Mouse (Mus musculus) CH12.LX (cell line): ENCODE data around the gene Hmces. TPM values are rescaled to one million over a fixed set of nuclear protein-coding genes. Genes with fewer than 3 reads are reported as not detected.

Experiments
- DNase-seq: peaks from one replicate; pipeline ENCODE4 v3.0.0-alpha.2; 2013; ENCODE audit errors: extremely low read depth
- H3K27ac ChIP-seq: 2 replicates; pipeline ENCODE4 v1.5.1; 2012; ENCODE audit warnings: low read depth, mild to moderate bottlenecking, control low read depth, moderate library complexity; ENCODE audit not compliant: insufficient read depth
- H3K27me3 ChIP-seq: replicated peaks from 2 replicates; pipeline ENCODE3; 2012; ENCODE audit warnings: inconsistent platforms
- H3K36me3 ChIP-seq, 2 experiments: replicated peaks in 1 of 2; 2 replicates each; pipeline versions ENCODE3 to v1.6.1; 2012; ENCODE audit warnings: inconsistent platforms in 1 of 2, low read length in 1 of 2, mild to moderate bottlenecking in 1 of 2, mixed read lengths in 1 of 2, moderate library complexity in 1 of 2; ENCODE audit not compliant: control insufficient read depth in 1 of 2, insufficient read depth in 1 of 2
- H3K4me1 ChIP-seq, 2 experiments: 2 replicates each; pipeline ENCODE4 v1.6.1; 2012; ENCODE audit warnings: inconsistent platforms in 1 of 2, moderate library complexity in 1 of 2; ENCODE audit not compliant: insufficient read depth in 2 of 2, control insufficient read depth in 1 of 2
- H3K4me2 ChIP-seq: 2 replicates; pipeline ENCODE4 v1.6.1; 2012; ENCODE audit warnings: low read depth, mild to moderate bottlenecking, control low read depth; ENCODE audit not compliant: poor library complexity, insufficient read depth, severe bottlenecking
- H3K4me3 ChIP-seq, 3 experiments: fragments of 150-350 bp in 1 of 3; sonication (generic) in 1 of 3; replicated peaks in 1 of 3; 2 replicates each; pipeline versions ENCODE3 to v1.5.1; 2011 to 2012; ENCODE audit warnings: low read depth in 2 of 3, low read length in 2 of 3, mild to moderate bottlenecking in 2 of 3, moderate library complexity in 2 of 3, control low read depth in 1 of 3, improper control_type of control experiment in 1 of 3, inconsistent platforms in 1 of 3, mixed read lengths in 1 of 3; ENCODE audit not compliant: poor library complexity in 1 of 3
- H3K79me2 ChIP-seq: replicated peaks from 2 replicates; pipeline ENCODE4 v1.6.1; 2012; ENCODE audit warnings: mild to moderate bottlenecking, moderate library complexity; ENCODE audit not compliant: control insufficient read depth, poor library complexity, insufficient read depth, severe bottlenecking; ENCODE audit errors: extremely low read depth
- H3K9ac ChIP-seq: 2 replicates; pipeline ENCODE4 v1.6.1; 2012; ENCODE audit warnings: low read depth, mild to moderate bottlenecking, control low read depth, moderate library complexity; ENCODE audit not compliant: insufficient read depth
- H3K9me3 ChIP-seq: replicated peaks from 2 replicates; pipeline ENCODE3; 2012; ENCODE audit warnings: low read length, inconsistent platforms, mixed read lengths
- ELF1 ChIP-seq: IDR thresholded peaks from 2 replicates; pipeline ENCODE4 v1.6.1; 2014; ENCODE audit warnings: low read depth, mild to moderate bottlenecking, inconsistent platforms, low read length, improper control_type of control experiment
- EP300 ChIP-seq: IDR thresholded peaks from 2 replicates; pipeline ENCODE4 v1.6.1; 2011; ENCODE audit warnings: low read length, improper control_type of control experiment
- JUN ChIP-seq: IDR thresholded peaks from 2 replicates; pipeline ENCODE4 v1.6.1; 2011; ENCODE audit warnings: low read depth, mild to moderate bottlenecking, low read length, improper control_type of control experiment, moderate library complexity; ENCODE audit not compliant: insufficient read depth
- MAFK ChIP-seq: IDR thresholded peaks from 2 replicates; pipeline ENCODE4 v1.6.1; 2011; ENCODE audit warnings: low read length, improper control_type of control experiment; ENCODE audit not compliant: insufficient replicate concordance
- MAX ChIP-seq: IDR thresholded peaks from 2 replicates; pipeline ENCODE4 v1.6.1; 2011; ENCODE audit warnings: low read length, improper control_type of control experiment
- NELFE ChIP-seq: IDR thresholded peaks from 2 replicates; pipeline ENCODE4 v1.6.1; 2011; ENCODE audit warnings: low read depth, low read length, improper control_type of control experiment
- NRF1 ChIP-seq: IDR thresholded peaks from 2 replicates; pipeline ENCODE4 v1.6.1; 2014; ENCODE audit warnings: low read depth, mild to moderate bottlenecking, inconsistent platforms, low read length, improper control_type of control experiment, moderate library complexity
- PAX5 ChIP-seq: IDR thresholded peaks from 2 replicates; pipeline ENCODE4 v1.6.1; 2012; ENCODE audit warnings: low read length, inconsistent platforms, mixed read lengths
- POLR2A ChIP-seq: IDR thresholded peaks from 2 replicates; pipeline ENCODE4 v1.6.1; 2011; ENCODE audit warnings: low read depth, mild to moderate bottlenecking, improper control_type of control experiment, low read length
- SMC3 ChIP-seq: IDR thresholded peaks from 2 replicates; pipeline ENCODE4 v1.6.1; 2011; ENCODE audit warnings: low read depth, low read length, improper control_type of control experiment
- TCF12 ChIP-seq: IDR thresholded peaks from 2 replicates; pipeline ENCODE4 v1.6.1; 2014; ENCODE audit warnings: low read depth, mild to moderate bottlenecking, inconsistent platforms, low read length, improper control_type of control experiment
- ZC3H11A ChIP-seq: IDR thresholded peaks from 2 replicates; pipeline ENCODE4 v1.6.1; 2012; ENCODE audit warnings: low read depth, mild to moderate bottlenecking, inconsistent platforms, low read length, improper control_type of control experiment
- dilution Hi-C: fragments of 300-500 bp; cut with MboI; formaldehyde crosslinking; loops from 2 replicates; pipeline ENCODE4 v1.14.3; 2020; ENCODE audit warnings: low sequenced_read_pairs; ENCODE audit not compliant: extremely low pct_unique_long_range_greater_than_20kb, extremely low pct_ligation_motif_present
- in situ Hi-C: fragments of 300-500 bp; cut with MboI; formaldehyde crosslinking; loops from 3 replicates; pipeline ENCODE4 v1.14.3; 2019; ENCODE audit warnings: low sequenced_read_pairs, low pct_ligation_motif_present, low pct_unique_long_range_greater_than_20kb, mixed read lengths
- polyA plus RNA-seq: library from polyadenylated mRNA; unstranded; fragments of >175 nt; gene quantifications from 2 replicates; pipeline ENCODE4 v1.2.1, GENCODE M21; 2012; ENCODE audit warnings: low read depth; ENCODE audit not compliant: insufficient read length
- total RNA-seq, 2 experiments: library from RNA; depleted of rRNA; stranded (reverse); fragments of 300-350 nt in 1 of 2; fragments of >200 nt in 1 of 2; gene quantifications; 2 replicates each; pipeline ENCODE4 v1.2.3; 2012 to 2014

Hmces gene
- total and polyA plus RNA-seq, 3 experiments: 0.31 to 11.8 (median 0.99) TPM

- dilution Hi-C loops: no loop called here
Observed at GRCm38 (mm10) chr6:87921201-87921600, 7.5 kb downstream of the Hmces start.

GRCm38 (mm10) chr6:87923624-87924023 is 9.9 kb downstream of the Hmces start:
- Histone ChIP-seq H3K79me2 (no peaks in the 10 kb centered on the region), H3K36me3 (peaks cover 0 to 7% of the 10 kb centered on the region in 2 experiments), H3K9ac (no peak overlapping the region), H3K27ac (no peak overlapping the region), H3K9me3 (no peaks in the 10 kb centered on the region), H3K4me1 (peaks cover 2 to 9% of the 10 kb centered on the region in 2 experiments; a peak in 2 of 4 replicates), H3K4me3 (no peak overlapping the region), H3K4me2 (no peak overlapping the region), H3K27me3 (no peaks in the 10 kb centered on the region)
- no peak for DNase-seq
- TF ChIP-seq SMC3: no peak
- 0 out of 2 replicates have a peak, but pooled peaks have one; percentile 19 for TF ChIP-seq EP300
- in situ Hi-C loops (loop anchor here (25.0 kb wide), 1 partner anchor 164 kb away; the partner anchor contains the start of gene Rpn1), dilution Hi-C loops (no loop called here)

More at GRCm38 (mm10) chr6:87921201-87921600, 7.5 kb downstream of the Hmces start:
- TF ChIP-seq NRF1 (no peak), PAX5 (no peak), MAX (no peak), TCF12 (no peak), ZC3H11A (no peak), MAFK (no peak), POLR2A (no peak), NELFE (no peak), JUN (no peak)
- no peak for DNase-seq
- Histone ChIP-seq H3K27ac (no peak overlapping the region; the same call in 1 of the 2 replicates), H3K27me3 (no peaks in the 10 kb centered on the region), H3K4me2 (no peak overlapping the region), H3K79me2 (no peaks in the 10 kb centered on the region), H3K4me1 (peaks cover 7 to 22% of the 10 kb centered on the region in 2 experiments), H3K9me3 (no peaks in the 10 kb centered on the region), H3K4me3 (no peak overlapping the region), H3K36me3 (peaks cover 0 to 7% of the 10 kb centered on the region in 2 experiments), H3K9ac (no peak overlapping the region)
- in situ Hi-C loops: loop anchor here (25.0 kb wide), 1 partner anchor 166 kb away; the partner anchor contains the start of gene Rpn1

GRCm38 (mm10) chr6:87935037-87935436 is 21.3 kb downstream of the Hmces start:
- dilution Hi-C loops (no loop called here), in situ Hi-C loops (no loop called here)
- Histone ChIP-seq H3K79me2 (no peaks in the 10 kb centered on the region), H3K9me3 (peaks cover 8% of the 10 kb centered on the region), H3K27ac (no peak overlapping the region), H3K4me2 (no peak overlapping the region), H3K4me3 (no peak overlapping the region), H3K9ac (no peak overlapping the region), H3K36me3 (peaks cover 0 to 9% of the 10 kb centered on the region in 2 experiments), H3K27me3 (no peaks in the 10 kb centered on the region), H3K4me1 (peaks cover 0 to 5% of the 10 kb centered on the region in 2 experiments; a peak in 2 of 4 replicates)
- no peak for DNase-seq
- no peak for TF ChIP-seq NELFE
- no peak for TF ChIP-seq ELF1
